Mouse (Mus musculus): Measurements from ENCODE around the gene Rsbn1l. TPM values are rescaled to one million over a fixed set of nuclear protein-coding genes. Genes with fewer than 3 reads are reported as not detected.

Gene Rsbn1l
- polyA plus RNA-seq, 2 experiments, result 5.9 to 8.0 TPM

DNA sequence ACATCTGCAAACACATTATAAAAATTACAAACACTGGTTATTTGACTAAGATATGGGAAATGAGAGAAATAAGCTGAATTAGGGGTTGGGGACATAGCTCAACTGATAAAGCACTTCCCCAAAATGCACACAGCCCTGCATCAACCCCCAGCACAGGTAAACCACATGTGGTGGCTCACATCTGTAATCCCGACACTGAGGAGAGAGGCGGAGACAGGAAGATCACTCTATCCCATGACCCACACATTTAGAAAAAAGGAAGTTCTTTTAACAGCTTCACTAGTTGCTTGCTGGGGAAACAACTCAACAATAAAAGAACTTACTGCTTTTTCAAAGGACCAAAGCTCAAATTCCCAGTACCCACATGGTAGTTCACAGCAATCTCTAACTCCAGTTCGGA lies 23.6 kb downstream of the Rsbn1l start:
- DNase-seq (ENCODE audit: low spot score) (no peak), ATAC-seq (ENCODE audit: low FRiP score, low read depth) (no peak)
- 81% methylated on average over 3 of the region's 3 CpGs for WGBS
- Histone ChIP-seq H3K4me1 (ENCODE audit: control insufficient read depth, insufficient read depth, low read length) (no peaks in the 10 kb centered on the region), H3K9me3 (ENCODE audit: control insufficient read depth, low read length) (no peaks in the 10 kb centered on the region), H3K9ac (ENCODE audit: low read depth, low read length, severe bottlenecking) (no peak overlapping the region), H3K36me3 (ENCODE audit: control insufficient read depth, insufficient read depth, low read length) (no peaks in the 10 kb centered on the region), H3K4me2 (replicated peaks; ENCODE audit: low read depth, low read length, severe bottlenecking) (no peak overlapping the region), H3K4me3 (replicated peaks; ENCODE audit: low read length) (no peak overlapping the region), H3K27me3 (ENCODE audit: control insufficient read depth, insufficient read depth, low read length) (no peaks in the 10 kb centered on the region), H3K27ac (replicated peaks; ENCODE audit: low read depth, low read length) (no peak overlapping the region)
- TF ChIP-seq POLR2A (IDR thresholded peaks at IDR 0.05; ENCODE audit: borderline replicate concordance, extremely low read depth, insufficient read depth, insufficient read length), result no peak

DNA sequence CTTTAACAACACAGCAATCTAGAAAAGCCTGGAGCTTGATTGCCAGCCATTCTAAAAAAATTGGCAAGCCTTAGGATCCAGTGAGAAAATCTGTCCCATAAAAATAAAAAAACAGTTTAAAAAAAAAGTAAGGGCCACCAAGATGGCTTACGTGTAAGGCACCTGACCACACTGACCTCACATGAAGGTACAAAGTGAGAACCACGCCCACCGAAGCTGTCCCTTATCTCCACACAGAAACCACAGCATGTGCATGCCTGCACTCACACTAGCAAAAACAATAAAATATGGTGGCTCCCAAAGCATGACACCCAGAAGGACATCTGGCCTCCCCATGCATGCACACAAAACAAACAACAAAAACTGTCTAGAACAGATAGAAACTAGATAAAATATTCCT lies 24.9 kb downstream of the Rsbn1l start:
- Histone ChIP-seq H3K4me3 (replicated peaks; ENCODE audit: low read length) (no peak overlapping the region), H3K9ac (ENCODE audit: low read depth, low read length, severe bottlenecking) (no peak overlapping the region), H3K27ac (replicated peaks; ENCODE audit: low read depth, low read length) (no peak overlapping the region), H3K4me1 (ENCODE audit: control insufficient read depth, insufficient read depth, low read length) (no peaks in the 10 kb centered on the region), H3K27me3 (ENCODE audit: control insufficient read depth, insufficient read depth, low read length) (no peaks in the 10 kb centered on the region), H3K9me3 (ENCODE audit: control insufficient read depth, low read length) (no peaks in the 10 kb centered on the region), H3K36me3 (ENCODE audit: control insufficient read depth, insufficient read depth, low read length) (no peaks in the 10 kb centered on the region), H3K4me2 (replicated peaks; ENCODE audit: low read depth, low read length, severe bottlenecking) (no peak overlapping the region)
- no peak for DNase-seq (ENCODE audit: low spot score)
- WGBS, result 78% methylated on average over 3 of the region's 3 CpGs
- ATAC-seq (ENCODE audit: low FRiP score, low read depth), result no peak
- no peak for TF ChIP-seq POLR2A (IDR thresholded peaks at IDR 0.05; ENCODE audit: borderline replicate concordance, extremely low read depth, insufficient read depth, insufficient read length)

DNA sequence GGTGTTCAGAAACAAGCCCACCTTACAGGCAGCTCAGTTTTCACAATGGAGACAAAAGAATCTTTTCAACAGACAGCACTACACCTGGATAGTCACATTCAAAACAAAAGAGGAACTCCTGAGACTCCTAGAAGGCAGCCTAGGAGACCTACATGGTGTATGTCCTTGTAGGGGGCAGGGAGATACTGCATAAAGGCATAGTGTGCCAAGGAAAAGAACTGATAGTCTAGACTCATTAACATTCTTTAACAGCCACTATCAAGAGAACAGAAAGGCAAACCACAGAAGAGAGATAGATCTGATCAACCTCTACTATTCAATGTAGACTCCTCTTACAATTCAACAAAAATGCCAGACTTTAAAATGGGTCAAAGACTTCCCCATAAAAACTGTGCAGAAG lies 25.8 kb downstream of the Rsbn1l start:
- Histone ChIP-seq H3K4me3 (replicated peaks; ENCODE audit: low read length) (no peak overlapping the region), H3K27ac (replicated peaks; ENCODE audit: low read depth, low read length) (no peak overlapping the region), H3K36me3 (ENCODE audit: control insufficient read depth, insufficient read depth, low read length) (no peaks in the 10 kb centered on the region), H3K4me1 (ENCODE audit: control insufficient read depth, insufficient read depth, low read length) (no peaks in the 10 kb centered on the region), H3K9me3 (ENCODE audit: control insufficient read depth, low read length) (no peaks in the 10 kb centered on the region), H3K27me3 (ENCODE audit: control insufficient read depth, insufficient read depth, low read length) (no peaks in the 10 kb centered on the region), H3K9ac (ENCODE audit: low read depth, low read length, severe bottlenecking) (no peak overlapping the region), H3K4me2 (replicated peaks; ENCODE audit: low read depth, low read length, severe bottlenecking) (no peak overlapping the region)
- no peak for DNase-seq (ENCODE audit: low spot score)
- ATAC-seq (ENCODE audit: low FRiP score, low read depth), result no peak
- no peak for TF ChIP-seq POLR2A (IDR thresholded peaks at IDR 0.05; ENCODE audit: borderline replicate concordance, extremely low read depth, insufficient read depth, insufficient read length)

DNA sequence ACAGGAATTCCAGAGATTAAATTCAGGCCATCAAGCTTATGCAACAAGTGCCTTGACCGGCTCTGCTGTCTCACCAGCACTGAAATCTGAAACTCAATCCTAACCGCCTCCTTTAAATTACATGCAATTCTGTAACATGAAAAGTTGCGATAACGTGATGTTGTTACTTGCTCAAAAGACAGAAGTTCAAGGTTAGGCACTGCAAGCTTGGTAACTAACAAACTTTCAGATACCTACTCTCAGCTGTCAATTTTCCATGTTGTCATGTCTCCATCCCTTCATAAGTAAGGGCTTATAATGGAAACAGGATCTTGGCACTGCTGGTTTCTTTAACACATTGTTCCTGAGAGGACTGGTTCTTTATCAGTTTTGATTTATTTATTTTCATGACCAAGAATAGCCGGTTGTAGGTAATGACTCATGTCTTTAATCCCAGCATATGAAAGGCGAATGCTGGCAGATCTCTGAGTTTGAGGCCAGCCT lies 26.5 kb downstream of the Rsbn1l start:
- Histone ChIP-seq H3K27me3 (ENCODE audit: control insufficient read depth, insufficient read depth, low read length) (no peaks in the 10 kb centered on the region), H3K4me1 (ENCODE audit: control insufficient read depth, insufficient read depth, low read length) (no peaks in the 10 kb centered on the region), H3K36me3 (ENCODE audit: control insufficient read depth, insufficient read depth, low read length) (no peaks in the 10 kb centered on the region), H3K9ac (ENCODE audit: low read depth, low read length, severe bottlenecking) (no peak overlapping the region), H3K9me3 (ENCODE audit: control insufficient read depth, low read length) (no peaks in the 10 kb centered on the region), H3K27ac (replicated peaks; ENCODE audit: low read depth, low read length) (no peak overlapping the region), H3K4me3 (replicated peaks; ENCODE audit: low read length) (no peak overlapping the region), H3K4me2 (replicated peaks; ENCODE audit: low read depth, low read length, severe bottlenecking) (no peak overlapping the region)
- TF ChIP-seq POLR2A (IDR thresholded peaks at IDR 0.05; ENCODE audit: borderline replicate concordance, extremely low read depth, insufficient read depth, insufficient read length), result no peak
- 57% methylated on average over 6 of the region's 6 CpGs for WGBS
- DNase-seq (ENCODE audit: low spot score), result no peak
- ATAC-seq (ENCODE audit: low FRiP score, low read depth), result no peak

DNA sequence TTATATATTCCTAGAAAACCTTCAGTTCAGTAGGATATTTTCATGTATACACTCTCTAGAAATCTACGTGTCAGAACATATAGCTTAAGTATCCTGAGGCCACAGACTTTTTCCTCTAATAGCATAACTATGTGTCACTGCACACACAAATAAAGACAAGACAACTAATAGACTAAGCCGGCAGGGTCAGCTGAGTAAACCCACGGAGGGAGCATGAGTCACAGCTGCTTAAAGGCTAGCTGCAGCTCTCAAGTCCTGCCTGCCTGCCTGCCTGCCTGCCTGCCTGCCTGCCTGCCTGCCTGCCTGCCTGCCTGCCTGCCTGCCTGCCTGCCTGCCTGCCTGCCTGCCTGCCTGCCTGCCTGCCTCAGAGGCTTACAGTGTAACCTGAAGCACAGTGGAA lies 30.7 kb downstream of the Rsbn1l start:
- 70% methylated on average over 3 of the region's 3 CpGs for WGBS
- Histone ChIP-seq H3K27ac (replicated peaks; ENCODE audit: low read depth, low read length) (no peak overlapping the region), H3K9me3 (ENCODE audit: control insufficient read depth, low read length) (no peaks in the 10 kb centered on the region), H3K4me1 (ENCODE audit: control insufficient read depth, insufficient read depth, low read length) (no peaks in the 10 kb centered on the region), H3K4me3 (replicated peaks; ENCODE audit: low read length) (no peak overlapping the region), H3K27me3 (ENCODE audit: control insufficient read depth, insufficient read depth, low read length) (no peaks in the 10 kb centered on the region), H3K4me2 (replicated peaks; ENCODE audit: low read depth, low read length, severe bottlenecking) (no peak overlapping the region), H3K9ac (ENCODE audit: low read depth, low read length, severe bottlenecking) (no peak overlapping the region), H3K36me3 (ENCODE audit: control insufficient read depth, insufficient read depth, low read length) (no peaks in the 10 kb centered on the region)
- DNase-seq (ENCODE audit: low spot score), result no peak
- no peak for ATAC-seq (ENCODE audit: low FRiP score, low read depth)
- TF ChIP-seq POLR2A (IDR thresholded peaks at IDR 0.05; ENCODE audit: borderline replicate concordance, extremely low read depth, insufficient read depth, insufficient read length), result no peak

DNA sequence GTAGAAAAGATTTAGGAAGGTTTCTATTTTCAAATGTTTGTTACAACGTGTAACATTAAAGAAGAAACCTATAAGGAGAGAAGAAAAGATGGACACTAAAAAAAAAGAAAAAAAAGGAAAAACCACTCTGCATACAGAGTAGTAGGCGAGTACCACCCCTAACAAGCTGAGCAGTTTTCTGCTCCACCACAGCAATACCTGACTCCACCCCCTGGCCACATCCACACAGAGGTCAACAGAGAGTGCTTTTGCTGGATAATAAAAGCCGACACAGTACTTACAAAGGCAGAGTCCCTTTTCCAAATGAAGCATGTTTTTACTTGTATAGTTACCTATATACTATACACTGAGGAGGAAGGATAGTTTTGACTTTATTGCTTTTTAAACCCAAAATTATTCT lies 31.6 kb downstream of the Rsbn1l start:
- 68% methylated on average over 3 of the region's 3 CpGs for WGBS
- H3K9ac ChIP-seq (ENCODE audit: low read depth, low read length, severe bottlenecking), result no peak overlapping the region
- no peaks in the 10 kb centered on the region for H3K4me1 ChIP-seq (ENCODE audit: control insufficient read depth, insufficient read depth, low read length)
- H3K27me3 ChIP-seq (ENCODE audit: control insufficient read depth, insufficient read depth, low read length), result no peaks in the 10 kb centered on the region
- TF ChIP-seq POLR2A (IDR thresholded peaks at IDR 0.05; ENCODE audit: borderline replicate concordance, extremely low read depth, insufficient read depth, insufficient read length), result no peak
- no peak overlapping the region for H3K4me3 ChIP-seq (replicated peaks; ENCODE audit: low read length)
- no peak overlapping the region for H3K27ac ChIP-seq (replicated peaks; ENCODE audit: low read depth, low read length)
- H3K4me2 ChIP-seq (replicated peaks; ENCODE audit: low read depth, low read length, severe bottlenecking), result no peak overlapping the region
- H3K36me3 ChIP-seq (ENCODE audit: control insufficient read depth, insufficient read depth, low read length), result no peaks in the 10 kb centered on the region
- no peaks in the 10 kb centered on the region for H3K9me3 ChIP-seq (ENCODE audit: control insufficient read depth, low read length)
- DNase-seq (ENCODE audit: low spot score), result no peak
- no peak for ATAC-seq (ENCODE audit: low FRiP score, low read depth)
